Mouse (Mus musculus): ENCODE measurements around the gene Mlh1.

GRCm38 (mm10) chr9:111290539-111291100 is 19.0 kb upstream of the Mlh1 start:
- TF ChIP-seq TAL1 (IDR thresholded peaks at IDR 0.05; ENCODE audit: low read length): no peak
- no peak for TF ChIP-seq GATA1 (IDR thresholded peaks at IDR 0.05; ENCODE audit: low read length)
